ENCODE assay signal across 8 mouse cellular contexts in genomic region chr7:130867256-130867655, GRCm38 (mm10). TPM values are rescaled to one million over a fixed set of nuclear protein-coding genes. Genes with fewer than 3 reads are reported as not detected.
DNase-seq lines count a peak whose midpoint lies in the region; ATAC-seq and TF ChIP-seq lines count a peak whose summit lies in the region.

No protein-coding gene starts in this region.

- no peak for DNase-seq in heart, postnatal 25 days (ENCODE audit: low spot score)
- DNase-seq in brain, embryonic 14.5 days (ENCODE audit: low read depth): peak; percentile 19
- no peak for DNase-seq in hindbrain, embryonic 14.5 days (ENCODE audit: low spot score)
- DNase-seq in ovary, postnatal 10 days (ENCODE audit: low spot score): no peak
- DNase-seq in gastrocnemius, postnatal 4 days (ENCODE audit: low spot score in 2 of 2): no peak
- DNase-seq in embryo, embryonic 11 days: no peak

- TF ChIP-seq CTCF in brain, embryonic 14.5 days (IDR thresholded peaks at IDR 0.05; ENCODE audit: borderline replicate concordance, extremely low read depth, insufficient read depth, insufficient read length): no peak

- intact Hi-C loops in heart, postnatal 25 days (cut with DNase I): loop anchor here (10.0 kb wide), 1 partner anchor 342 kb away; the partner anchor contains the start of gene Ate1

- peak overlapping the region; percentile 53 for H3K9ac ChIP-seq in heart, embryonic 13.5 days
- peak overlapping the region; percentile 9; the same call in 1 of the 2 replicates for H3K9ac ChIP-seq in hindbrain, embryonic 14.5 days
- no peak overlapping the region for H3K9ac ChIP-seq in midbrain, embryonic 15.5 days

- H3K4me1 ChIP-seq in heart, embryonic 13.5 days: peaks cover 35% of the 10 kb centered on the region
- H3K4me1 ChIP-seq in hindbrain, embryonic 14.5 days (replicated peaks; ENCODE audit: control insufficient read depth, insufficient read depth, low read length): peaks cover 14% of the 10 kb centered on the region
- H3K4me1 ChIP-seq in midbrain, embryonic 15.5 days: peaks cover 10% of the 10 kb centered on the region

- H3K27ac ChIP-seq in heart, embryonic 13.5 days (replicated peaks): peak overlapping the region; percentile 26; the same call in 1 of the 2 replicates
- no peak overlapping the region for H3K27ac ChIP-seq in hindbrain, embryonic 14.5 days
- no peak overlapping the region for H3K27ac ChIP-seq in midbrain, embryonic 15.5 days

- H3K27me3 ChIP-seq in heart, embryonic 13.5 days (replicated peaks): no peaks in the 10 kb centered on the region
- no peaks in the 10 kb centered on the region for H3K27me3 ChIP-seq in hindbrain, embryonic 14.5 days (ENCODE audit: control insufficient read depth, insufficient read depth, low read length)
- H3K27me3 ChIP-seq in midbrain, embryonic 15.5 days (replicated peaks): no peaks in the 10 kb centered on the region

- ATAC-seq in heart, embryonic 13.5 days (ENCODE audit: extremely low read depth, insufficient number of reproducible peaks, low FRiP score, low TSS enrichment): no peak
- ATAC-seq in hindbrain, embryonic 14.5 days (ENCODE audit: low FRiP score): no peak
- no peak for ATAC-seq in midbrain, embryonic 15.5 days (replicated peaks)

- H3K36me3 ChIP-seq in heart, embryonic 13.5 days: no peaks in the 10 kb centered on the region
- no peaks in the 10 kb centered on the region for H3K36me3 ChIP-seq in hindbrain, embryonic 14.5 days (replicated peaks; ENCODE audit: control insufficient read depth, insufficient read depth)
- H3K36me3 ChIP-seq in midbrain, embryonic 15.5 days (replicated peaks): no peaks in the 10 kb centered on the region

- WGBS in heart, embryonic 13.5 days: 39% methylated on average over 3 of the region's 3 CpGs
- WGBS in hindbrain, embryonic 14.5 days: 53% methylated on average over 3 of the region's 3 CpGs
- WGBS in midbrain, embryonic 15.5 days: 59% methylated on average over 3 of the region's 3 CpGs

- H3K9me3 ChIP-seq in heart, embryonic 13.5 days: no peaks in the 10 kb centered on the region
- no peaks in the 10 kb centered on the region for H3K9me3 ChIP-seq in hindbrain, embryonic 14.5 days (ENCODE audit: control insufficient read depth, low read length)
- no peaks in the 10 kb centered on the region for H3K9me3 ChIP-seq in midbrain, embryonic 15.5 days

- H3K4me3 ChIP-seq in heart, embryonic 13.5 days: peak overlapping the region; percentile 91
- peak overlapping the region; percentile 59 for H3K4me3 ChIP-seq in hindbrain, embryonic 14.5 days (replicated peaks; ENCODE audit: low read length)
- peak overlapping the region; percentile 83; the same call in 1 of the 2 replicates for H3K4me3 ChIP-seq in midbrain, embryonic 15.5 days

- H3K4me2 ChIP-seq in heart, embryonic 13.5 days: peak overlapping the region; percentile 69
- peak overlapping the region; percentile 59 for H3K4me2 ChIP-seq in hindbrain, embryonic 14.5 days (replicated peaks)
- H3K4me2 ChIP-seq in midbrain, embryonic 15.5 days: peak overlapping the region; percentile 56

- no peak for TF ChIP-seq POLR2A in brain, embryonic 14.5 days (IDR thresholded peaks at IDR 0.05; ENCODE audit: borderline replicate concordance, extremely low read depth, insufficient read depth, insufficient read length, poor library complexity, severe bottlenecking)

RNA-seq across cellular contexts. Expression of gene Plekha1, which starts 1.7 kb away (rescaled TPM):
- 41.7 and 47.7 TPM in 2 replicates for polyA plus RNA-seq in heart, embryonic 13.5 days (2015; fragmentation: Nextera tagmentation; extraction: Ambion mirVana)
- total RNA-seq in heart, postnatal 25 days (2021): 10 to 100 TPM; 37.3 to 42.6 TPM
- 157 and 203 TPM in 2 replicates for polyA plus RNA-seq in brain, embryonic 14.5 days (2012; rRNA removed)
- polyA plus RNA-seq in hindbrain, embryonic 14.5 days (2014; fragmentation: Nextera tagmentation; extraction: Ambion mirVana): 53.6 and 63.1 TPM in 2 replicates
- 63.7 and 72.9 TPM in 2 replicates for polyA plus RNA-seq in midbrain, embryonic 15.5 days (2015; fragmentation: Nextera tagmentation; extraction: Ambion mirVana)
- 10 to 100 TPM; 31.4 to 37.8 TPM for total RNA-seq in gastrocnemius, postnatal 4 days (2021)
